Mouse (Mus musculus): ENCODE measurements around the gene S100a7a.

S100a7a gene

GRCm38 (mm10) chr3:90702244-90702643 is 48.4 kb downstream of the S100a7a start:
- CTCF ChIA-PET = no interaction called here
